Mouse (Mus musculus): ENCODE results near the gene Slc45a2. TPM values are rescaled to one million over a fixed set of nuclear protein-coding genes. Genes with fewer than 3 reads are reported as not detected.
"Not testable (repeated sequence)": the region's sequence is repeated elsewhere in the genome, so short reads cannot be mapped to it uniquely, and the experiment has no call there.

Slc45a2 gene
- polyA plus RNA-seq, 1 experiment from 2014 or later: 0.05 TPM

DNA sequence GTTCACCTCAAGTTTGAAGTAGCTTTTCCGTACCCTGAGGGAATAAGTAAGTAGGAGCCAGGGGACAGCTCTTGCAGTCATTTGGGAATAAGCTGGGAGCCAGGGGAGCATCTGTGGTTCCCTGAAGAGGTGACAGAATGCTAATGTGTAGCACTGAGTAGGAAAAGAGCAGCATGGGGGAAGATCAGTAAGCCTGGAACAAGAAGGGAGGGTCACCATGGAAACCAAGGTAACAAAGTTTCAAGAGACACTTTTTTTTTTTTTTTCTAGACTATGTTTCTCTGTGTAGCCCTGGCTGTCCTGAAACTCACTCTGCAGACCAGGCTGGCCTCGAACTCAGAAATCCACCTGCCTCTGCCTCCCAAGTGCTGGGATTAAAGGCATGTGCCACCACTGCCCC, 14.0 kb upstream of the Slc45a2 start:
- not testable (repeated sequence) for ATAC-seq (replicated peaks; ENCODE audit: low FRiP score); H3K4me2 ChIP-seq; H3K4me1 ChIP-seq (replicated peaks; ENCODE audit: control insufficient read depth, insufficient read depth, low read length); H3K4me3 ChIP-seq (ENCODE audit: low read depth, low read length); DNase-seq (ENCODE audit: low spot score); H3K9me3 ChIP-seq (ENCODE audit: control insufficient read depth, low read length); H3K27me3 ChIP-seq (replicated peaks; ENCODE audit: control insufficient read depth, insufficient read depth, low read length); H3K36me3 ChIP-seq (ENCODE audit: control insufficient read depth, insufficient read depth, low read length); H3K9ac ChIP-seq (ENCODE audit: low read depth, low read length); H3K27ac ChIP-seq (ENCODE audit: low read depth, low read length)
- 69% methylated on average over 2 of the region's 2 CpGs for WGBS

DNA sequence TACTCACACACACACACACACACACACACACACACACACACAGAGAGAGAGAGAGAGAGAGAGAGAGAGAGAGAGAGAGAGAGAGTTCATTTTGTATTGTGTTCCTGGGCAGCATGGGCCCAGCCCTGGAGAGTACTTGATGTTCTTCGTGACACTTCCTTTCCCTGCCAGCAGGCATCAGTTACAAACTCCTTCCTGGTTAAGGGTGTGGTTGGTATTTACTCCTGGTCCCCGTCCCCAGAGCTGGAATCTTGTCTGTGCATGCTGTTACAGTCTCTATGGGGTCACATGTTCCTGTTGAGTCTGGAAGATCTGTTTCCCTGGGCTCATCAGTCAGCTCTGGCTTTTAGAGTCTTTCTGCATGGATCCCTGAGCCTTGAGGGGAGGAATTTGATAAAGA, 10.1 kb upstream of the Slc45a2 start:
- Histone ChIP-seq H3K36me3 (ENCODE audit: control insufficient read depth, insufficient read depth, low read length) (peaks cover 2% of the 10 kb centered on the region; the same call in 1 of the 2 replicates), H3K4me3 (ENCODE audit: low read depth, low read length) (no peak overlapping the region), H3K4me1 (replicated peaks; ENCODE audit: control insufficient read depth, insufficient read depth, low read length) (no peaks in the 10 kb centered on the region), H3K9me3 (ENCODE audit: control insufficient read depth, low read length) (no peaks in the 10 kb centered on the region), H3K4me2 (no peak overlapping the region), H3K9ac (ENCODE audit: low read depth, low read length) (no peak overlapping the region), H3K27ac (ENCODE audit: low read depth, low read length) (no peak overlapping the region), H3K27me3 (replicated peaks; ENCODE audit: control insufficient read depth, insufficient read depth, low read length) (no peaks in the 10 kb centered on the region)
- ATAC-seq (replicated peaks; ENCODE audit: low FRiP score): no peak
- WGBS: 39% methylated on average over 2 of the region's 2 CpGs
- DNase-seq (ENCODE audit: low spot score): no peak

GRCm38 (mm10) chr15:10991566-10991965, 9.0 kb upstream of the Slc45a2 start:
- Histone ChIP-seq H3K9me3 (ENCODE audit: control insufficient read depth, low read length) (no peaks in the 10 kb centered on the region), H3K4me3 (ENCODE audit: low read depth, low read length) (no peak overlapping the region), H3K4me2 (no peak overlapping the region), H3K27ac (ENCODE audit: low read depth, low read length) (no peak overlapping the region), H3K9ac (ENCODE audit: low read depth, low read length) (no peak overlapping the region), H3K27me3 (replicated peaks; ENCODE audit: control insufficient read depth, insufficient read depth, low read length) (no peaks in the 10 kb centered on the region), H3K4me1 (replicated peaks; ENCODE audit: control insufficient read depth, insufficient read depth, low read length) (no peaks in the 10 kb centered on the region), H3K36me3 (ENCODE audit: control insufficient read depth, insufficient read depth, low read length) (peaks cover 2% of the 10 kb centered on the region; the same call in 1 of the 2 replicates)
- no peak for ATAC-seq (replicated peaks; ENCODE audit: low FRiP score)
- 84% methylated on average over 1 of the region's 1 CpGs for WGBS
- DNase-seq (ENCODE audit: low spot score): no peak

DNA sequence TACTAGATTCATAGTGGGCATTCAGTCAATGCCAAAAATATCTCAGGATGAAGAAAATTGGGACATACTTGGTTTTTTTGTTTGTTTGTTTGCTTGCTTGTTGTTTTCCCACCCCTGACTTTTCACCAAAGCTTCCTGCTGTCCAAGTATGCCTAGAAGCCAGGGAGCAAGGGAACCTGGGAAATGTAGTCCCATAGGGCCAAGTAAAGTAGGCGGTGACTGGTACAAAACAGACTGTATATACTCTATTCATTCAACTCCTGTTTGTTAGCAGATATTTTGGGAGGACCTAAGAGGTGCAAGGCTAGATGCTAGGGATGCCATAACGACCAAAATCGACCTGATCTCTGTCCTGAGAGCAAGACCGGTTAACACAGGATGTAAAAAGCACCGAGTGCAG, 689 bp upstream of the Slc45a2 start:
- H3K9me3 ChIP-seq (ENCODE audit: control insufficient read depth, low read length): no peaks in the 10 kb centered on the region
- no peaks in the 10 kb centered on the region for H3K27me3 ChIP-seq (replicated peaks; ENCODE audit: control insufficient read depth, insufficient read depth, low read length)
- DNase-seq (ENCODE audit: low spot score) (no peak), ATAC-seq (replicated peaks; ENCODE audit: low FRiP score) (no peak)
- 51% methylated on average over 5 of the region's 5 CpGs for WGBS
- H3K36me3 ChIP-seq (ENCODE audit: control insufficient read depth, insufficient read depth, low read length): no peaks in the 10 kb centered on the region
- H3K27ac ChIP-seq (ENCODE audit: low read depth, low read length): no peak overlapping the region
- no peak overlapping the region for H3K9ac ChIP-seq (ENCODE audit: low read depth, low read length)
- no peaks in the 10 kb centered on the region for H3K4me1 ChIP-seq (replicated peaks; ENCODE audit: control insufficient read depth, insufficient read depth, low read length)
- H3K4me3 ChIP-seq (ENCODE audit: low read depth, low read length): no peak overlapping the region
- no peak overlapping the region for H3K4me2 ChIP-seq

DNA sequence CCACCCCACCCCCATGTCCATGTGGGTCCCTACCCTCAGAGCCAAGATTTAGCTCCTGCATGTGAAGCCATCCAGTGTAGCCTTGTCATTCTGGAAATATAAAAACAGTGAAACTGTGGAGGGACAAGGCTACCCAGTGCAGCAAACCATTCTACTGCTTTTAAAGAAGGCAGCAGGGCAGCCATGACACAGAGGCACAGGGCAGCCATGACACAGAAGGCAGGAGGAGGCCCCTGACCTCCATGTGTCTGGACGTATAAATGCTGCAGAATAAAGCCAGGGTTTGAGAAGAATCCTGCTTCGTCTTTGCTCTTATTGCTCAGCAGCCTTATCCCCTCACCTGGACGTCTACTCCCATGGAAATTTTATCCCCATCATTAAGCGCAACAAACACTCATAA, 3.3 kb downstream of the Slc45a2 start:
- no peak overlapping the region for H3K4me3 ChIP-seq (ENCODE audit: low read depth, low read length)

GRCm38 (mm10) chr15:11004646-11005045, 4.1 kb downstream of the Slc45a2 start:
- Histone ChIP-seq H3K4me3 (ENCODE audit: low read depth, low read length) (no peak overlapping the region), H3K36me3 (ENCODE audit: control insufficient read depth, insufficient read depth, low read length) (no peaks in the 10 kb centered on the region), H3K9me3 (ENCODE audit: control insufficient read depth, low read length) (no peaks in the 10 kb centered on the region), H3K27ac (ENCODE audit: low read depth, low read length) (no peak overlapping the region), H3K4me1 (replicated peaks; ENCODE audit: control insufficient read depth, insufficient read depth, low read length) (no peaks in the 10 kb centered on the region), H3K27me3 (replicated peaks; ENCODE audit: control insufficient read depth, insufficient read depth, low read length) (no peaks in the 10 kb centered on the region), H3K4me2 (no peak overlapping the region), H3K9ac (ENCODE audit: low read depth, low read length) (no peak overlapping the region)
- ATAC-seq (replicated peaks; ENCODE audit: low FRiP score) (no peak), DNase-seq (ENCODE audit: low spot score) (no peak)
- 55% methylated on average over 6 of the region's 6 CpGs for WGBS

More for the DNA sequence above, 3.3 kb downstream of the Slc45a2 start:
- Histone ChIP-seq H3K9ac (ENCODE audit: low read depth, low read length) (no peak overlapping the region), H3K4me2 (no peak overlapping the region), H3K4me1 (replicated peaks; ENCODE audit: control insufficient read depth, insufficient read depth, low read length) (no peaks in the 10 kb centered on the region), H3K27ac (ENCODE audit: low read depth, low read length) (no peak overlapping the region), H3K27me3 (replicated peaks; ENCODE audit: control insufficient read depth, insufficient read depth, low read length) (no peaks in the 10 kb centered on the region), H3K36me3 (ENCODE audit: control insufficient read depth, insufficient read depth, low read length) (no peaks in the 10 kb centered on the region), H3K9me3 (ENCODE audit: control insufficient read depth, low read length) (no peaks in the 10 kb centered on the region)
- ATAC-seq (replicated peaks; ENCODE audit: low FRiP score) (no peak), DNase-seq (ENCODE audit: low spot score) (no peak)
- 91% methylated on average over 4 of the region's 4 CpGs for WGBS

DNA sequence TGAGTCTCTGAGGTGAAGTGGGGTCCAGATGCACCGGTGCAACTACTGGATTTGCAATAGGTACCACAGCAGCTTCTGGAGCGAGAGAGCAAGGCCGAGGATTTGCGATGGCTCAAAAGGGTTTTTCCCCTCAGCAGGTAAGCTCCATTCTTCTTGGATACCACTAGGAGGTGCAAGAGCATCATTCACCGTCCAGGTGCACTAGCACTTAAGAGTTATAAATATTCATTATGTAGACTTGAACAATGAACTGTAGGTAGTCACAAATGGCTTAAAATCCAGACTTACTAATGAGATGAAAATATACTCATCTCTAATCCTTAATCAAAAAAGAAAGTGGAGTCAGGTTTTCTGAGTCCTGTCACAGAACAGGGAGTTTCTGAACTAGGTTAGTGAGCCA, 8.2 kb downstream of the Slc45a2 start:
- H3K9ac ChIP-seq (ENCODE audit: low read depth, low read length): no peak overlapping the region
- ATAC-seq (replicated peaks; ENCODE audit: low FRiP score): no peak
- WGBS: 23% methylated on average over 5 of the region's 5 CpGs
- H3K9me3 ChIP-seq (ENCODE audit: control insufficient read depth, low read length): no peaks in the 10 kb centered on the region
- no peak overlapping the region for H3K4me3 ChIP-seq (ENCODE audit: low read depth, low read length)
- DNase-seq (ENCODE audit: low spot score): no peak
- no peak overlapping the region for H3K4me2 ChIP-seq
- H3K36me3 ChIP-seq (ENCODE audit: control insufficient read depth, insufficient read depth, low read length): no peaks in the 10 kb centered on the region
- H3K27me3 ChIP-seq (replicated peaks; ENCODE audit: control insufficient read depth, insufficient read depth, low read length): no peaks in the 10 kb centered on the region
- no peaks in the 10 kb centered on the region for H3K4me1 ChIP-seq (replicated peaks; ENCODE audit: control insufficient read depth, insufficient read depth, low read length)
- H3K27ac ChIP-seq (ENCODE audit: low read depth, low read length): no peak overlapping the region

DNA sequence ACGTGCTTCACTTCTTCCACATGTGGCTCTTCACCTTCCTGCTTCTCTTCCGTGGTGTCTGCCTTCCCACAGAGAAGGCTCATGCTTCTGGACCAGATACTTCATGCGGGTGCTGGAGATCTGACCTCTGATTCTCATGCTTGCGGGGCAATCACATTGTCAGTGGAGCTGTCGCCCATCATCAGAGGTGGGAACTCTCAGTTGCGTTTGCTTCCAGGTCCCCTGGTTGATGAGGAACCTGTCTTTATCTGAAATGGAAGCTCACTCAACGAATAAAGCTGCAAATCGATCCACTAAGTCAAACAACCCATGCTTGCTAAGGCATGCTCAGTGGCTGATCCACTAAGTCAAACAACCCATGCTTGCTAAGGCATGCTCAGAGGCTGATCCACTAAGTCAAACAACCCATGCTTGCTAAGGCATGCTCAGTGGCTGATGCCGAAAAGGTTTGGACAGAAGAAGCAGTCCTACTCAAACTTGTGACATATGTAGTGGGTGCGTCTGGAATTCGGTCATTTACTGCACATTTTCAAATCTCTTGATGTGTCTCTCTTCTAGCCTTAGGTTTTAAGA, 10.5 kb downstream of the Slc45a2 start:
- no peaks in the 10 kb centered on the region for H3K9me3 ChIP-seq (ENCODE audit: control insufficient read depth, low read length)
- no peaks in the 10 kb centered on the region for H3K27me3 ChIP-seq (replicated peaks; ENCODE audit: control insufficient read depth, insufficient read depth, low read length)
- WGBS: 69% methylated on average over 11 of the region's 11 CpGs
- no peak for ATAC-seq (replicated peaks; ENCODE audit: low FRiP score)
- H3K36me3 ChIP-seq (ENCODE audit: control insufficient read depth, insufficient read depth, low read length): no peaks in the 10 kb centered on the region
- H3K9ac ChIP-seq (ENCODE audit: low read depth, low read length): no peak overlapping the region
- no peak for DNase-seq (ENCODE audit: low spot score)
- no peak overlapping the region for H3K27ac ChIP-seq (ENCODE audit: low read depth, low read length)
- H3K4me1 ChIP-seq (replicated peaks; ENCODE audit: control insufficient read depth, insufficient read depth, low read length): no peaks in the 10 kb centered on the region
- H3K4me2 ChIP-seq: no peak overlapping the region
- H3K4me3 ChIP-seq (ENCODE audit: low read depth, low read length): no peak overlapping the region

GRCm38 (mm10) chr15:11014931-11015330, 14.4 kb downstream of the Slc45a2 start:
- DNase-seq (ENCODE audit: low spot score) (no peak), ATAC-seq (replicated peaks; ENCODE audit: low FRiP score) (no peak)
- Histone ChIP-seq H3K9me3 (ENCODE audit: control insufficient read depth, low read length) (no peaks in the 10 kb centered on the region), H3K9ac (ENCODE audit: low read depth, low read length) (no peak overlapping the region), H3K4me1 (replicated peaks; ENCODE audit: control insufficient read depth, insufficient read depth, low read length) (no peaks in the 10 kb centered on the region), H3K4me3 (ENCODE audit: low read depth, low read length) (no peak overlapping the region), H3K27ac (ENCODE audit: low read depth, low read length) (no peak overlapping the region), H3K27me3 (replicated peaks; ENCODE audit: control insufficient read depth, insufficient read depth, low read length) (no peaks in the 10 kb centered on the region), H3K4me2 (no peak overlapping the region), H3K36me3 (ENCODE audit: control insufficient read depth, insufficient read depth, low read length) (no peaks in the 10 kb centered on the region)
- WGBS: 45% methylated on average over 2 of the region's 2 CpGs
